Mouse (Mus musculus) induced T-regulatory cell, adult 2 months (primary cell): ENCODE measurements at regions not wholly inside any gene's neighbourhood (a gene's known extent, or its start where the extent isn't known, plus 50 kb on each side); places are given as distances from the start of the nearest gene placed in this dataset.

Source experiments
- DNase-seq: peaks from one replicate; pipeline ENCODE4 v3.0.0-alpha.2; 2012; ENCODE audit warnings: low read depth

GRCm38 (mm10) chr13:59315811-59316210 lies 269.2 kb downstream of the Agtpbp1 start:
- no peak for DNase-seq

GRCm38 (mm10) chr13:59314419-59314818 lies 270.6 kb downstream of the Agtpbp1 start:
- peak; percentile 2 for DNase-seq

GRCm38 (mm10) chr13:59313725-59314330 lies 271.2 kb downstream of the Agtpbp1 start:
- no peak for DNase-seq

GRCm38 (mm10) chr13:59292905-59293304 lies 292.1 kb downstream of the Agtpbp1 start:
- no peak for DNase-seq

GRCm38 (mm10) chr13:59289127-59289526 lies 295.9 kb downstream of the Agtpbp1 start:
- no peak for DNase-seq

- DNase-seq = no peak
Measured at GRCm38 (mm10) chr13:59281199-59281598, 303.8 kb downstream of the Agtpbp1 start.

GRCm38 (mm10) chr13:59279136-59279535 lies 305.9 kb downstream of the Agtpbp1 start:
- no peak for DNase-seq

GRCm38 (mm10) chr13:59271661-59272060 lies 313.4 kb downstream of the Agtpbp1 start:
- no peak for DNase-seq

GRCm38 (mm10) chr13:59266854-59267253 lies 318.2 kb downstream of the Agtpbp1 start:
- DNase-seq = no peak

GRCm38 (mm10) chr13:59264126-59264525 lies 320.9 kb downstream of the Agtpbp1 start:
- no peak for DNase-seq

GRCm38 (mm10) chr13:59261924-59262323 lies 323.1 kb downstream of the Agtpbp1 start:
- DNase-seq = no peak

- DNase-seq = no peak
Measured at GRCm38 (mm10) chr13:59255798-59256435, 329.1 kb downstream of the Agtpbp1 start.

- no peak for DNase-seq
Measured at GRCm38 (mm10) chr13:59253667-59254558, 331.1 kb downstream of the Agtpbp1 start.

- no peak for DNase-seq
Measured at GRCm38 (mm10) chr13:59251252-59252006, 333.6 kb downstream of the Agtpbp1 start.

GRCm38 (mm10) chr13:59248411-59248810 lies 336.6 kb downstream of the Agtpbp1 start:
- DNase-seq = no peak

- no peak for DNase-seq
Measured at GRCm38 (mm10) chr13:59246984-59247537, 338.0 kb downstream of the Agtpbp1 start.

GRCm38 (mm10) chr13:59246070-59246469 lies 339.0 kb downstream of the Agtpbp1 start:
- no peak for DNase-seq

- DNase-seq = no peak
Measured at GRCm38 (mm10) chr13:59244622-59245021, 340.4 kb downstream of the Agtpbp1 start.

- no peak for DNase-seq
Measured at GRCm38 (mm10) chr13:59242671-59243070, 342.4 kb downstream of the Agtpbp1 start.

GRCm38 (mm10) chr13:59238696-59239095 lies 346.3 kb downstream of the Agtpbp1 start:
- DNase-seq = no peak

GRCm38 (mm10) chr13:59235836-59236235 lies 349.2 kb downstream of the Agtpbp1 start:
- no peak for DNase-seq

GRCm38 (mm10) chr13:59229111-59229541 lies 355.9 kb downstream of the Agtpbp1 start:
- DNase-seq = no peak
